Mouse (Mus musculus) lung, embryonic 14.5 days (tissue): ENCODE results near the gene Spatc1l. TPM values are rescaled to one million over a fixed set of nuclear protein-coding genes. Genes with fewer than 3 reads are reported as not detected.

Experiments used
- ATAC-seq: fragments of 200-750 bp; cut with Nextera tagmentation; 2 replicates; pipeline ENCODE4 v1.8.0; 2017; ENCODE audit warnings: mild to moderate bottlenecking, moderate TSS enrichment, moderate library complexity; ENCODE audit not compliant: insufficient read depth
- DNase-seq: peaks from one replicate; pipeline ENCODE4 v3.0.0-alpha.2; 2015
- H3K27ac ChIP-seq: fragments of 300-500 bp; sonication (generic); 2 replicates; pipeline ENCODE4 v1.5.1; 2014; ENCODE audit warnings: low read depth, mild to moderate bottlenecking, moderate library complexity
- H3K27me3 ChIP-seq: fragments of 300-500 bp; sonication (generic); 2 replicates; pipeline ENCODE4 v1.6.1; 2014; ENCODE audit warnings: low read length, control low read depth; ENCODE audit not compliant: insufficient read depth
- H3K36me3 ChIP-seq: fragments of 300-500 bp; sonication (generic); 2 replicates; pipeline ENCODE4 v1.6.1; 2014; ENCODE audit warnings: control low read depth; ENCODE audit not compliant: insufficient read depth
- H3K4me1 ChIP-seq: fragments of 300-500 bp; sonication (generic); 2 replicates; pipeline ENCODE4 v1.6.1; 2014; ENCODE audit warnings: antibody characterized with exemption, control low read depth; ENCODE audit not compliant: insufficient read depth
- H3K4me2 ChIP-seq: fragments of 300-500 bp; sonication (generic); 2 replicates; pipeline ENCODE4 v1.6.1; 2014; ENCODE audit warnings: mild to moderate bottlenecking
- H3K4me3 ChIP-seq: fragments of 300-500 bp; sonication (generic); 2 replicates; pipeline ENCODE4 v1.5.1; 2014; ENCODE audit warnings: low read depth, low read length
- H3K9ac ChIP-seq: fragments of 300-500 bp; sonication (generic); 2 replicates; pipeline ENCODE4 v1.6.1; 2014
- H3K9me3 ChIP-seq: fragments of 300-500 bp; sonication (generic); 2 replicates; pipeline ENCODE4 v1.6.1; 2016; ENCODE audit warnings: low read depth, low read length, control low read depth
- CTCF ChIP-seq: IDR thresholded peaks from 2 replicates; pipeline ENCODE4 v1.5.1; 2016; ENCODE audit warnings: antibody characterized with exemption, low read depth
- WGBS: fragments of 180-500 bp; shearing (Covaris S2); extraction: QIAGEN DNeasy Blood & Tissue Kit; methylation state at CpG from one replicate; pipeline ENCODE4 v1.1.7; 2014; 5-methylcytosine and 5-hydroxymethylcytosine counted together
- polyA plus RNA-seq: library from polyadenylated mRNA; unstranded; fragments of >200 nt; fragmentation: Nextera tagmentation; extraction: Ambion mirVana; gene quantifications from 2 replicates; pipeline ENCODE4 v1.2.1, GENCODE M21; 2014

Spatc1l gene
- polyA plus RNA-seq, 1 experiment from 2014 or later = not detected

GRCm38 (mm10) chr10:76596338-76596737, 34.3 kb downstream of the Spatc1l start:
- no peak overlapping the region for H3K4me3 ChIP-seq
- WGBS = 90% methylated on average over 31 of the region's 31 CpGs
- no peaks in the 10 kb centered on the region for H3K9me3 ChIP-seq
- no peak overlapping the region for H3K4me2 ChIP-seq
- DNase-seq (no peak), ATAC-seq (no peak)
- H3K9ac ChIP-seq = no peak overlapping the region
- no peaks in the 10 kb centered on the region for H3K4me1 ChIP-seq
- no peaks in the 10 kb centered on the region for H3K27me3 ChIP-seq
- H3K27ac ChIP-seq = no peak overlapping the region
- no peak for TF ChIP-seq CTCF
- peaks cover 15% of the 10 kb centered on the region; the same call in 1 of the 2 replicates for H3K36me3 ChIP-seq

- Histone ChIP-seq H3K36me3 (peaks cover 75% of the 10 kb centered on the region), H3K9me3 (no peaks in the 10 kb centered on the region), H3K27me3 (no peaks in the 10 kb centered on the region), H3K27ac (no peak overlapping the region), H3K4me1 (no peaks in the 10 kb centered on the region), H3K4me3 (no peak overlapping the region), H3K4me2 (no peak overlapping the region), H3K9ac (no peak overlapping the region)
- DNase-seq = no peak
- ATAC-seq = no peak
- TF ChIP-seq CTCF = no peak
- WGBS = 61% methylated on average over 3 of the region's 3 CpGs
These were observed 40.6 kb downstream of the Spatc1l start for GRCm38 (mm10) chr10:76602690-76603089.

GRCm38 (mm10) chr10:76612473-76612872, 50.4 kb downstream of the Spatc1l start:
- Histone ChIP-seq H3K9ac (no peak overlapping the region), H3K27ac (no peak overlapping the region), H3K4me3 (no peak overlapping the region), H3K4me2 (no peak overlapping the region), H3K36me3 (peaks cover 88% of the 10 kb centered on the region), H3K4me1 (no peaks in the 10 kb centered on the region), H3K9me3 (no peaks in the 10 kb centered on the region), H3K27me3 (no peaks in the 10 kb centered on the region)
- DNase-seq (no peak), ATAC-seq (no peak)
- no peak for TF ChIP-seq CTCF
- WGBS = 72% methylated on average over 7 of the region's 7 CpGs

Other genes with a start within 250 kb of the Spatc1l start
- 6.5 and 6.6 TPM in 2 replicates for gene Dip2a, start 217.0 kb upstream of the Spatc1l start, polyA plus RNA-seq
- gene AC141477.1, start 121.8 kb upstream of the Spatc1l start, polyA plus RNA-seq = not detected in 2 replicates
- gene Pcnt, start 119.5 kb upstream of the Spatc1l start, polyA plus RNA-seq = 20.3 and 23.0 TPM in 2 replicates
- 0.14 TPM in 1 of 2 replicates, not detected in the other for gene 2610028H24Rik, start 113.2 kb upstream of the Spatc1l start, polyA plus RNA-seq
- 66.8 and 67.6 TPM in 2 replicates for gene Mcm3ap, start 93.3 kb upstream of the Spatc1l start, polyA plus RNA-seq
- gene Ybey, start 93.2 kb upstream of the Spatc1l start, polyA plus RNA-seq = 5.7 and 6.1 TPM in 2 replicates
- 21.5 and 28.4 TPM in 2 replicates for gene Lss, start 30.7 kb upstream of the Spatc1l start, polyA plus RNA-seq
- gene Ftcd, start 13.4 kb downstream of the Spatc1l start, polyA plus RNA-seq = 0.12 TPM in 1 of 2 replicates, not detected in the other
- 168 and 170 TPM in 2 replicates for gene Col6a2, start 61.4 kb downstream of the Spatc1l start, polyA plus RNA-seq
- 215 and 226 TPM in 2 replicates for gene Col6a1, start 163.9 kb downstream of the Spatc1l start, polyA plus RNA-seq